9 mouse cellular contexts compared by ENCODE assay signal in the genomic region with DNA sequence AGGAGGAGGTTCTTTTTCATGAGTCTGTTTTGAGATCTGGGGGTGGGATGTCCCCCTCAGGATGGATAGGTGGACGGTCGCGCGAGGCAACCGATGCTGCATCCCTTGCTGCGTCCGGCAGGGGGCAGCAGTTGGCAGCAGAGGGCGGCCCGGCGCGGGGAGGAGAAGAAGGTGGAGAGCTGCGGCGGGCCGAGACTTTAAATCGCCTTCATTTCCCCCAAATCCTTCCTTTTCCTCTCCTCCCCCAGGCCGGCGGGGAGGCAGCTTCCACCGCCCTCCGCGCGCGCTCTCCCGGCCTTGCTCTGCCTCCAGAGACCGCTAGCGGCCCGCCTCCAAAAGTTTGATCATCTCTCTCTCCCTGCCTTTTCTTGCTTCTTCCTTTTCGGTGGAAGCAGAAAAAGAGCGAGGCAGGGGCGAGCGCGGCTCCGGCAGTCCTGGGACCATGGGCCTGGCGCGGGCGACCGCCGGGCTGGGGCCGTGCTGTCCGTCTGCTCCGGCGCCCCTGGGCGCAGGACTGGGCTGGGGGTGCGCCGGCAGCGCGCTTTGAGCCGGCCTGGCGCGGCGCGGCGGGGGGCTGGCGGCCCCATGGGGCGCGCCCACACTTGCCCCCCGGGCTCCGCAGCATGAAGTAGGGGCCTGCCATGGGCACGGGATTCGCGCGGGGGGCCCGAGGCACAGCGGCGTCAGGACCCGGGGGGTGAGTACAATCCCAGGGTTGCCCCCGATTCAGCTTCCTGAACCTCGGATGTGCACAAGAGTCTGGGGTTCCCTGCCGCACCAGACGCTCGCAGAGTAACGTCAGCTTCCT. TPM values are rescaled to one million over a fixed set of nuclear protein-coding genes. Genes with fewer than 3 reads are reported as not detected.
A peak's percentile ranks its signal among the peaks of the same experiment; 100 is the strongest.
DNase-seq lines count a peak whose midpoint lies in the region; ATAC-seq and TF ChIP-seq lines count a peak whose summit lies in the region.
"Had no signal": no experiment of that assay in that cellular context is flagged by ENCODE, and none has a peak within 500 bp of the region (broad histone marks: within the 10 kb centered on the region; RNA-seq: fewer than 3 reads in every experiment).

No protein-coding gene starts in this region.

- WGBS in hindbrain, embryonic 13.5 days, result under 1% methylated on average over 64 of the region's 71 CpGs

- H3K4me3 ChIP-seq in hindbrain, embryonic 13.5 days, result peak overlapping the region; percentile 69
- peak overlapping the region; percentile 57 for H3K4me3 ChIP-seq in left cerebral cortex, adult 2 months
- peak overlapping the region; percentile 85 for H3K4me3 ChIP-seq in megakaryocyte, embryonic 14.5 days (replicated peaks)

- CTCF ChIA-PET in Patski (lab: Charles Lee), result interaction anchor here (1.2 to 3.6 kb wide), 15 partner anchors 10 to 108 kb away, joined by 3 to 20 read pairs (median 6); partner anchors contain the start of gene Kif12

- DNase-seq in Patski (ENCODE audit: low read depth, low spot score), result no peak
- DNase-seq in cerebellum, adult 9-10 months, result peak; percentile 80
- peak; percentile 64 to 66 for DNase-seq in frontal cortex, postnatal 36 days (ENCODE audit: low spot score in 2 of 2)
- DNase-seq in left cerebral cortex, adult 2 months (ENCODE audit: extremely low spot score in 1 of 2, low spot score in 2 of 2), result peak; percentile 79 to 84
- DNase-seq in right cerebral cortex, adult 18-20 months, result peak; percentile 63
- peak; percentile 79 for DNase-seq in urinary bladder, postnatal 14 days (ENCODE audit: low spot score)

- in situ Hi-C loops in Patski (cut with MboI; ENCODE audit: low pct_unique_long_range_greater_than_20kb), result loop anchor here (5.0 kb wide), 1 partner anchor 92 kb away; no protein-coding TSS in a partner anchor

- peak overlapping the region; percentile 100 for H3K4me2 ChIP-seq in hindbrain, embryonic 13.5 days

- peaks cover 5% of the 10 kb centered on the region for H3K27me3 ChIP-seq in Patski
- peaks cover 72% of the 10 kb centered on the region for H3K27me3 ChIP-seq in hindbrain, embryonic 13.5 days
- H3K27me3 ChIP-seq in megakaryocyte, embryonic 14.5 days (replicated peaks), result peaks cover 92% of the 10 kb centered on the region

- no peaks in the 10 kb centered on the region for H3K9me3 ChIP-seq in hindbrain, embryonic 13.5 days
- no peaks in the 10 kb centered on the region for H3K9me3 ChIP-seq in megakaryocyte, embryonic 14.5 days

- H3K9ac ChIP-seq in hindbrain, embryonic 13.5 days, result peak overlapping the region; percentile 82

- peak; percentile 31 for ATAC-seq in Patski
- ATAC-seq in hindbrain, embryonic 13.5 days (ENCODE audit: low FRiP score), result peak; percentile 65

- H3K27ac ChIP-seq in hindbrain, embryonic 13.5 days, result no peak overlapping the region
- H3K27ac ChIP-seq in left cerebral cortex, adult 2 months, result no peak overlapping the region

- POLR2A ChIA-PET in Patski (lab: Charles Lee), result no interaction called here

- intact Hi-C loops in left cerebral cortex, adult 2 months (cut with DNase I), result loop anchor here (1.0 to 2.0 kb wide), 3 partner anchors 33 to 104 kb away; no protein-coding TSS in a partner anchor

- H3K4me1 ChIP-seq in hindbrain, embryonic 13.5 days (replicated peaks), result peaks cover 32% of the 10 kb centered on the region
- peaks cover 23% of the 10 kb centered on the region for H3K4me1 ChIP-seq in megakaryocyte, embryonic 14.5 days

- no peaks in the 10 kb centered on the region for H3K36me3 ChIP-seq in hindbrain, embryonic 13.5 days
- no peaks in the 10 kb centered on the region for H3K36me3 ChIP-seq in megakaryocyte, embryonic 14.5 days (replicated peaks; ENCODE audit: low read length)

- TF ChIP-seq CTCF in Patski (IDR thresholded peaks at IDR 0.05), result no peak
- peak; percentile 95 for TF ChIP-seq CTCF in left cerebral cortex, adult 2 months (IDR thresholded peaks at IDR 0.05)

RNA-seq across cellular contexts. Expression of gene Col27a1, which starts 1.6 kb away (rescaled TPM):
- 4.2 TPM for polyA plus RNA-seq in Patski (2021)
- polyA plus RNA-seq in hindbrain, embryonic 13.5 days (2015; fragmentation: Nextera tagmentation; extraction: Ambion mirVana), result 2.1 and 2.4 TPM in 2 replicates
- total RNA-seq in left cerebral cortex, adult 2 months (2021), result 1 to 10 TPM; 4.6 to 4.9 TPM
- polyA plus RNA-seq in megakaryocyte, embryonic 14.5 days (2012; ENCODE audit: insufficient read depth, low replicate concordance), result not detected in 2 replicates

RNA-seq across cellular contexts. Expression of gene Kif12, which starts 43.5 kb away (rescaled TPM):
- polyA plus RNA-seq in Patski (2021), result 10.7 TPM
- polyA plus RNA-seq in hindbrain, embryonic 13.5 days (2015; fragmentation: Nextera tagmentation; extraction: Ambion mirVana), result not detected in 2 replicates
- total RNA-seq in left cerebral cortex, adult 2 months (2021), result not detected
- not detected in 2 replicates for polyA plus RNA-seq in megakaryocyte, embryonic 14.5 days (2012; ENCODE audit: insufficient read depth, low replicate concordance)
- total RNA-seq: layer of hippocampus, adult 8-10 months had no signal

Comparison
In these comparisons a context has a peak if more than half of its experiments do, and no peak if none do; other contexts are left out.
1. RNA of gene Kif12, which starts 43.5 kb away (polyA plus RNA-seq): 10.7 TPM in Patski (single experiment); not detected in hindbrain, embryonic 13.5 days and not detected in megakaryocyte, embryonic 14.5 days; every median in the first group is over 10 times any median in the second.
2. Peak in every context shown above with its lines, with median percentiles within 50 percentile points of each other: H3K4me3 ChIP-seq.